Mouse (Mus musculus) CH12.LX (cell line): ENCODE measurements at regions not wholly inside any gene's neighbourhood (a gene's known extent, or its start where the extent isn't known, plus 50 kb on each side); places are given as distances from the start of the nearest gene placed in this dataset.

Experiments
- DNase-seq: peaks from one replicate; pipeline ENCODE4 v3.0.0-alpha.2; 2013; ENCODE audit errors: extremely low read depth
- H3K27ac ChIP-seq: 2 replicates; pipeline ENCODE4 v1.5.1; 2012; ENCODE audit warnings: low read depth, mild to moderate bottlenecking, control low read depth, moderate library complexity; ENCODE audit not compliant: insufficient read depth
- H3K27me3 ChIP-seq: replicated peaks from 2 replicates; pipeline ENCODE3; 2012; ENCODE audit warnings: inconsistent platforms
- H3K36me3 ChIP-seq, 2 experiments: replicated peaks in 1 of 2; 2 replicates each; pipeline versions ENCODE3 to v1.6.1; 2012; ENCODE audit warnings: inconsistent platforms in 1 of 2, low read length in 1 of 2, mild to moderate bottlenecking in 1 of 2, mixed read lengths in 1 of 2, moderate library complexity in 1 of 2; ENCODE audit not compliant: control insufficient read depth in 1 of 2, insufficient read depth in 1 of 2
- H3K4me1 ChIP-seq, 2 experiments: 2 replicates each; pipeline ENCODE4 v1.6.1; 2012; ENCODE audit warnings: inconsistent platforms in 1 of 2, moderate library complexity in 1 of 2; ENCODE audit not compliant: insufficient read depth in 2 of 2, control insufficient read depth in 1 of 2
- H3K4me2 ChIP-seq: 2 replicates; pipeline ENCODE4 v1.6.1; 2012; ENCODE audit warnings: low read depth, mild to moderate bottlenecking, control low read depth; ENCODE audit not compliant: poor library complexity, insufficient read depth, severe bottlenecking
- H3K4me3 ChIP-seq, 3 experiments: fragments of 150-350 bp in 1 of 3; sonication (generic) in 1 of 3; replicated peaks in 1 of 3; 2 replicates each; pipeline versions ENCODE3 to v1.5.1; 2011 to 2012; ENCODE audit warnings: low read depth in 2 of 3, low read length in 2 of 3, mild to moderate bottlenecking in 2 of 3, moderate library complexity in 2 of 3, control low read depth in 1 of 3, improper control_type of control experiment in 1 of 3, inconsistent platforms in 1 of 3, mixed read lengths in 1 of 3; ENCODE audit not compliant: poor library complexity in 1 of 3
- H3K79me2 ChIP-seq: replicated peaks from 2 replicates; pipeline ENCODE4 v1.6.1; 2012; ENCODE audit warnings: mild to moderate bottlenecking, moderate library complexity; ENCODE audit not compliant: control insufficient read depth, poor library complexity, insufficient read depth, severe bottlenecking; ENCODE audit errors: extremely low read depth
- H3K9ac ChIP-seq: 2 replicates; pipeline ENCODE4 v1.6.1; 2012; ENCODE audit warnings: low read depth, mild to moderate bottlenecking, control low read depth, moderate library complexity; ENCODE audit not compliant: insufficient read depth
- H3K9me3 ChIP-seq: replicated peaks from 2 replicates; pipeline ENCODE3; 2012; ENCODE audit warnings: low read length, inconsistent platforms, mixed read lengths
- CHD2 ChIP-seq: IDR thresholded peaks from 2 replicates; pipeline ENCODE4 v1.6.1; 2011; ENCODE audit warnings: low read length, improper control_type of control experiment
- E2F4 ChIP-seq: IDR thresholded peaks from 2 replicates; pipeline ENCODE4 v1.6.1; 2011; ENCODE audit warnings: low read depth, low read length, improper control_type of control experiment; ENCODE audit not compliant: insufficient replicate concordance
- ELF1 ChIP-seq: IDR thresholded peaks from 2 replicates; pipeline ENCODE4 v1.6.1; 2014; ENCODE audit warnings: low read depth, mild to moderate bottlenecking, inconsistent platforms, low read length, improper control_type of control experiment
- ETS1 ChIP-seq: conservative IDR thresholded peaks from 2 replicates; pipeline ENCODE4 v1.6.1; 2012; ENCODE audit warnings: low read depth, mild to moderate bottlenecking, inconsistent platforms, low read length, improper control_type of control experiment, moderate library complexity
- GABPA ChIP-seq: IDR thresholded peaks from 2 replicates; pipeline ENCODE4 v1.6.1; 2012; ENCODE audit warnings: low read depth, low read length, improper control_type of control experiment, inconsistent platforms; ENCODE audit not compliant: insufficient replicate concordance
- HCFC1 ChIP-seq: IDR thresholded peaks from 2 replicates; pipeline ENCODE4 v1.6.1; 2012; ENCODE audit warnings: low read depth, mild to moderate bottlenecking, inconsistent platforms, low read length, improper control_type of control experiment
- JUN ChIP-seq: IDR thresholded peaks from 2 replicates; pipeline ENCODE4 v1.6.1; 2011; ENCODE audit warnings: low read depth, mild to moderate bottlenecking, low read length, improper control_type of control experiment, moderate library complexity; ENCODE audit not compliant: insufficient read depth
- JUND ChIP-seq: conservative IDR thresholded peaks from 2 replicates; pipeline ENCODE4 v1.6.1; 2011; ENCODE audit warnings: low read depth, low read length, improper control_type of control experiment
- MYC ChIP-seq: IDR thresholded peaks from 2 replicates; pipeline ENCODE4 v1.6.1; 2011; ENCODE audit warnings: low read depth, mild to moderate bottlenecking, improper control_type of control experiment, low read length
- NELFE ChIP-seq: IDR thresholded peaks from 2 replicates; pipeline ENCODE4 v1.6.1; 2011; ENCODE audit warnings: low read depth, low read length, improper control_type of control experiment
- NRF1 ChIP-seq: IDR thresholded peaks from 2 replicates; pipeline ENCODE4 v1.6.1; 2014; ENCODE audit warnings: low read depth, mild to moderate bottlenecking, inconsistent platforms, low read length, improper control_type of control experiment, moderate library complexity
- PAX5 ChIP-seq: IDR thresholded peaks from 2 replicates; pipeline ENCODE4 v1.6.1; 2012; ENCODE audit warnings: low read length, inconsistent platforms, mixed read lengths
- POLR2AphosphoS2 ChIP-seq: IDR thresholded peaks from 2 replicates; pipeline ENCODE4 v1.6.1; 2011; ENCODE audit warnings: low read depth, low read length, improper control_type of control experiment
- SIN3A ChIP-seq: IDR thresholded peaks from 2 replicates; pipeline ENCODE4 v1.6.1; 2012; ENCODE audit warnings: low read length, improper control_type of control experiment, inconsistent platforms
- SMC3 ChIP-seq: IDR thresholded peaks from 2 replicates; pipeline ENCODE4 v1.6.1; 2011; ENCODE audit warnings: low read depth, low read length, improper control_type of control experiment
- TCF12 ChIP-seq: IDR thresholded peaks from 2 replicates; pipeline ENCODE4 v1.6.1; 2014; ENCODE audit warnings: low read depth, mild to moderate bottlenecking, inconsistent platforms, low read length, improper control_type of control experiment
- USF1 ChIP-seq: IDR thresholded peaks from 2 replicates; pipeline ENCODE4 v1.6.1; 2014; ENCODE audit warnings: low read depth, mild to moderate bottlenecking, inconsistent platforms, low read length, improper control_type of control experiment
- USF2 ChIP-seq: conservative IDR thresholded peaks from 2 replicates; pipeline ENCODE4 v1.6.1; 2011; ENCODE audit warnings: low read depth, low read length, improper control_type of control experiment
- ZC3H11A ChIP-seq: IDR thresholded peaks from 2 replicates; pipeline ENCODE4 v1.6.1; 2012; ENCODE audit warnings: low read depth, mild to moderate bottlenecking, inconsistent platforms, low read length, improper control_type of control experiment
- ZKSCAN1 ChIP-seq: IDR thresholded peaks from 2 replicates; pipeline ENCODE4 v1.6.1; 2012; ENCODE audit warnings: low read depth, inconsistent platforms, low read length, improper control_type of control experiment, borderline replicate concordance
- dilution Hi-C: fragments of 300-500 bp; cut with MboI; formaldehyde crosslinking; loops from 2 replicates; pipeline ENCODE4 v1.14.3; 2020; ENCODE audit warnings: low sequenced_read_pairs; ENCODE audit not compliant: extremely low pct_unique_long_range_greater_than_20kb, extremely low pct_ligation_motif_present
- in situ Hi-C: fragments of 300-500 bp; cut with MboI; formaldehyde crosslinking; loops from 3 replicates; pipeline ENCODE4 v1.14.3; 2019; ENCODE audit warnings: low sequenced_read_pairs, low pct_ligation_motif_present, low pct_unique_long_range_greater_than_20kb, mixed read lengths

- Histone ChIP-seq H3K27ac (no peak overlapping the region), H3K4me3 (no peak overlapping the region), H3K9ac (no peak overlapping the region), H3K79me2 (no peaks in the 10 kb centered on the region), H3K4me2 (no peak overlapping the region)
- no peak for TF ChIP-seq USF2
- no peak for TF ChIP-seq ZC3H11A
- TF ChIP-seq TCF12, result no peak
- no peak for TF ChIP-seq GABPA
- no peak for TF ChIP-seq USF1
- no peak for TF ChIP-seq ELF1
- no peak for TF ChIP-seq SIN3A
- no peak for TF ChIP-seq NELFE
- TF ChIP-seq, all 38 proteins: peak for 0
- peaks cover 12% of the 10 kb centered on the region for H3K9me3 ChIP-seq
- H3K4me1 ChIP-seq, result no peaks in the 10 kb centered on the region
- no peaks in the 10 kb centered on the region for H3K27me3 ChIP-seq
- H3K36me3 ChIP-seq, result no peaks in the 10 kb centered on the region
- no peak for DNase-seq
- dilution Hi-C loops (no loop called here), in situ Hi-C loops (no loop called here)
Measured at GRCm38 (mm10) chr2:137591551-137591950, 475.1 kb upstream of the Jag1 start.

GRCm38 (mm10) chr2:137581491-137581890, 465.0 kb upstream of the Jag1 start:
- dilution Hi-C loops, result no loop called here
- H3K27me3 ChIP-seq, result no peaks in the 10 kb centered on the region
- H3K4me2 ChIP-seq, result no peak overlapping the region
- H3K79me2 ChIP-seq, result no peaks in the 10 kb centered on the region
- no peak for DNase-seq
- H3K9ac ChIP-seq, result no peak overlapping the region
- no peaks in the 10 kb centered on the region for H3K4me1 ChIP-seq
- H3K9me3 ChIP-seq, result peaks cover 18% of the 10 kb centered on the region
- no peak for TF ChIP-seq USF2
- TF ChIP-seq MYC, result no peak
- no peak for TF ChIP-seq CHD2
- TF ChIP-seq POLR2AphosphoS2, result no peak
- no peak for TF ChIP-seq ETS1
- no peak for TF ChIP-seq JUND
- TF ChIP-seq HCFC1, result no peak
- no peak for TF ChIP-seq ELF1
- TF ChIP-seq ZKSCAN1, result no peak
- H3K4me3 ChIP-seq, result no peak overlapping the region
- in situ Hi-C loops, result no loop called here
- H3K27ac ChIP-seq, result no peak overlapping the region
- no peaks in the 10 kb centered on the region for H3K36me3 ChIP-seq

- dilution Hi-C loops (no loop called here), in situ Hi-C loops (no loop called here)
- Histone ChIP-seq H3K4me3 (no peak overlapping the region), H3K9me3 (peaks cover 16% of the 10 kb centered on the region), H3K36me3 (no peaks in the 10 kb centered on the region), H3K4me2 (no peak overlapping the region), H3K9ac (no peak overlapping the region), H3K4me1 (no peaks in the 10 kb centered on the region), H3K27me3 (no peaks in the 10 kb centered on the region), H3K27ac (no peak overlapping the region), H3K79me2 (no peaks in the 10 kb centered on the region)
- no peak for DNase-seq
- TF ChIP-seq TCF12, result no peak
- no peak for TF ChIP-seq NRF1
- no peak for TF ChIP-seq PAX5
- TF ChIP-seq JUN, result no peak
- no peak for TF ChIP-seq SMC3
- TF ChIP-seq E2F4, result no peak
- no peak for TF ChIP-seq ETS1
Measured at GRCm38 (mm10) chr2:137575750-137576149, 459.3 kb upstream of the Jag1 start.
